Mouse (Mus musculus): ENCODE measurements around the gene Eif2d.

Eif2d gene

DNA sequence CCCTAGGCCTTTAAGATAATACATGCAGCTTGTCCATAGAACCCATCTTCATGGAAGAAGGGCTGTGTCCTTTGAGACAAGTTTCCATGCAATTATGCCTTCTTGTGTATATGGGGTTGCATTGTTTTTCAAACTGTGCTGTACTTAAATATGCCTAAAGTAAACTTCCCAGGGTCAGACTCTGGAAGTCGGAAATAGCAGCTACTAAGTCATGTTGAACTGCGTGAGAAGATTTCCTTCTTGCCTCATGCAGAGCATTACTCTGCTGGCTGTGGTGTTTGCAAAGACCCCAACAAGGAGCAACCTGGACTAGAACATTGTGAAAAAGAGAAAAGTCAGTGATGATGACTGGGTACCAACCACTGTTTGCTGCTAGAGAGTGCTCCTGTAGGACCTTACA, 70.4 kb downstream of the Eif2d start:
- H3K36me3 ChIP-seq (ENCODE audit: insufficient read depth, low read length) = no peaks in the 10 kb centered on the region
- no peak overlapping the region for H3K4me3 ChIP-seq (replicated peaks; ENCODE audit: low read length)
- H3K9me3 ChIP-seq (ENCODE audit: low read length) = no peaks in the 10 kb centered on the region
- H3K4me1 ChIP-seq (replicated peaks; ENCODE audit: low read depth, low read length) = peaks cover 4% of the 10 kb centered on the region
- peaks cover 29% of the 10 kb centered on the region for H3K27me3 ChIP-seq (ENCODE audit: insufficient read depth, low read length)
- TF ChIP-seq POU5F1 (IDR thresholded peaks at IDR 0.05; ENCODE audit: borderline replicate concordance, low read length) = no peak
- TF ChIP-seq CTCF (conservative IDR thresholded peaks at IDR 0.05; ENCODE audit: low read length) = no peak
- no peak for TF ChIP-seq NANOG (IDR thresholded peaks at IDR 0.05; ENCODE audit: borderline replicate concordance, low read length)

DNA sequence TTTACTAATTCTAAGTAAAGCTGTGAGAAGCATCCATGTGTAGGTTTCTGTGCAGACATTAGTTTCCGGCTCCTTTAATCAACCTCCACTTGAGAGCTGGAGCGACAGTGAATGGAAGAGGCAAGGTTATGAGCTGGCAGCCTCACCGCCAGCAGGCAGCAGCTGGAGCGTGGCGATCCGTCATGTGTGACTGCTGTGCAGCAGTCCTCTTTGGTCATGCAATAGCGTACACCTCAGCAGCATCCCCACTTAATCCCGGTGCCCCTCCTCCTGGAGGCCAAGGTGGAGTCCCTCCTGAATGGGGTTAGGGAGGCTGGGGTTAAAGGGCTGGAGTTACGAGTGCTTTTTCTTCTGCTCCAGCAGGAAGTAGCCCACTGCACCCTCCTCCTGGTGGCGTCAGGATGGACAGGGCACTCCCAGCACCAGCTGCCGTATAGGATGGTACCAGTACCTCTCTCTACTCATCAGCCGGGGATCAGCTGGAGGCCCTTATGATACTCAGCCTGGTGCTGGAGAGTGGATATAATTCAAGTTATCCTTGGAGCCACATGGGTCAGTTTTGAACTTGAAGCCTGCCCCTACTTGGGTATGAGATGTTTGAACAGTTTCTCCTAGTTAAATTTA, 72.0 kb downstream of the Eif2d start:
- H3K9me3 ChIP-seq (ENCODE audit: low read length) = no peaks in the 10 kb centered on the region
- H3K36me3 ChIP-seq (ENCODE audit: insufficient read depth, low read length) = no peaks in the 10 kb centered on the region
- H3K27me3 ChIP-seq (ENCODE audit: insufficient read depth, low read length) = peaks cover 26% of the 10 kb centered on the region
- peaks cover 5% of the 10 kb centered on the region for H3K4me1 ChIP-seq (replicated peaks; ENCODE audit: low read depth, low read length)
- no peak for TF ChIP-seq CTCF (conservative IDR thresholded peaks at IDR 0.05; ENCODE audit: low read length)
- no peak for TF ChIP-seq NANOG (IDR thresholded peaks at IDR 0.05; ENCODE audit: borderline replicate concordance, low read length)
- TF ChIP-seq POU5F1 (IDR thresholded peaks at IDR 0.05; ENCODE audit: borderline replicate concordance, low read length) = no peak
- H3K4me3 ChIP-seq (replicated peaks; ENCODE audit: low read length) = no peak overlapping the region

DNA sequence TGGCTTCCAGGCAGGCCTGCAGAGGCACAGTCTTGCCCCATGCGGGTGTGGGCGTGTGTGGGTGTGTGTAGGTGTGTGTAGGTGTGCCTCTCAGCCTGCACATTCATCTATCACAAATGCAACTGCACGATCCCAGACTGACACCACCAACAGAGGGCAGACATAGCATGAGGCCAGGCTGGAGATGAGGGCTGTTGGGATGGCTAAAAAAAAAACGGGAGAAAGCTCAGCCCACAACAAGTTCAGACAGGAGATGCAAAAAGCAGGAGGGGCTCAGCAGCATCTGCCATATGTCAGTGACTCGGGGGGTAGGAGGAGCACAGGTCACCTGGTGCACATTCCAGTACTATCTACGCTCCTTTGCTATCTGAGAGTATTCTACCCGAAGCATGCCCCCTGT, 75.2 kb downstream of the Eif2d start:
- TF ChIP-seq NANOG (IDR thresholded peaks at IDR 0.05; ENCODE audit: borderline replicate concordance, low read length) (no peak), POU5F1 (IDR thresholded peaks at IDR 0.05; ENCODE audit: borderline replicate concordance, low read length) (no peak), CTCF (conservative IDR thresholded peaks at IDR 0.05; ENCODE audit: low read length) (no peak)
- Histone ChIP-seq H3K4me3 (replicated peaks; ENCODE audit: low read length) (no peak overlapping the region), H3K9me3 (ENCODE audit: low read length) (no peaks in the 10 kb centered on the region), H3K27me3 (ENCODE audit: insufficient read depth, low read length) (peaks cover 23% of the 10 kb centered on the region), H3K36me3 (ENCODE audit: insufficient read depth, low read length) (no peaks in the 10 kb centered on the region), H3K4me1 (replicated peaks; ENCODE audit: low read depth, low read length) (peaks cover 15% of the 10 kb centered on the region)

DNA sequence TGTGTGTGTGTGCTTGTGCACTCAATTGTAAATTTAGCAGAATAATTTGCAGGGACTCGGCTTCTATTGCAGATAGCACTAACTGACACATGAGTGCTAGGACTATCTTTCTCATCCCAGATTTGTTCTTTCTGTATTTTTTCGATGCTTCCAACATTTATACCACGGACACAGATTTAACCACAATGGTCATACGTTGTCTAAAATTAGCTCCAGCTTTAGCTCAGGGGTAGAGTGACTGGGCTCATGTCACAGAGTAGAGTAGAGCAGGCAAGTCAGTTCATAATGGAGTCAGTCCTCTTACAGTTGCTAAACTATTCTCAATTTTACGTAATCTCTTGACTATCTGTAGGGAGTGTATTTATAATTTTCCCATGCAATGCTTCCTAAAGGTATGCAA, 75.7 kb downstream of the Eif2d start:
- TF ChIP-seq NANOG (IDR thresholded peaks at IDR 0.05; ENCODE audit: borderline replicate concordance, low read length) (no peak), CTCF (conservative IDR thresholded peaks at IDR 0.05; ENCODE audit: low read length) (no peak), POU5F1 (IDR thresholded peaks at IDR 0.05; ENCODE audit: borderline replicate concordance, low read length) (no peak)
- Histone ChIP-seq H3K4me3 (replicated peaks; ENCODE audit: low read length) (no peak overlapping the region), H3K4me1 (replicated peaks; ENCODE audit: low read depth, low read length) (peaks cover 17% of the 10 kb centered on the region), H3K27me3 (ENCODE audit: insufficient read depth, low read length) (peaks cover 27% of the 10 kb centered on the region), H3K9me3 (ENCODE audit: low read length) (no peaks in the 10 kb centered on the region), H3K36me3 (ENCODE audit: insufficient read depth, low read length) (no peaks in the 10 kb centered on the region)

DNA sequence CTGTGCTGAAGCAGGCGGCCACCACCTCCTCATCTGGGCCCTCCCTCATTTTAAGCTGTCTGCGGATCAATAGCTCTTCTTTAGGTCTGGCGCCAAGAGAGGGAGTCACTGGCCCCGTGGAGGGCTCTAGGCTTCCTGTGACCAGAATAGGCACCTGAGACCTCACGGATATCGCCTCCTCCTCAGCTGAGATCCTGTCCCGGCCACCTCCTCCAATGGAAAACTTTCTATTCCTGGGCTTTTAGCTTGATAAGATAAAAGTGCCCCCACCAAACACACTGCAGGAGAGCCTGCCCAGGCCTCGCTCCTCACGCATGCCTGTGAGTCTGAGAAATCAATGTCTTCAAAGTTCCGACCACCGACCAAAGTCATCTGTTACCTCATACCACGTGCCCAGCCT, 80.5 kb downstream of the Eif2d start:
- H3K27me3 ChIP-seq (ENCODE audit: insufficient read depth, low read length) = peaks cover 29% of the 10 kb centered on the region
- no peaks in the 10 kb centered on the region for H3K36me3 ChIP-seq (ENCODE audit: insufficient read depth, low read length)
- no peaks in the 10 kb centered on the region for H3K9me3 ChIP-seq (ENCODE audit: low read length)
- H3K4me1 ChIP-seq (replicated peaks; ENCODE audit: low read depth, low read length) = peaks cover 13% of the 10 kb centered on the region
- TF ChIP-seq CTCF (conservative IDR thresholded peaks at IDR 0.05; ENCODE audit: low read length) (no peak), NANOG (IDR thresholded peaks at IDR 0.05; ENCODE audit: borderline replicate concordance, low read length) (no peak), POU5F1 (IDR thresholded peaks at IDR 0.05; ENCODE audit: borderline replicate concordance, low read length) (no peak)
- no peak overlapping the region for H3K4me3 ChIP-seq (replicated peaks; ENCODE audit: low read length)

DNA sequence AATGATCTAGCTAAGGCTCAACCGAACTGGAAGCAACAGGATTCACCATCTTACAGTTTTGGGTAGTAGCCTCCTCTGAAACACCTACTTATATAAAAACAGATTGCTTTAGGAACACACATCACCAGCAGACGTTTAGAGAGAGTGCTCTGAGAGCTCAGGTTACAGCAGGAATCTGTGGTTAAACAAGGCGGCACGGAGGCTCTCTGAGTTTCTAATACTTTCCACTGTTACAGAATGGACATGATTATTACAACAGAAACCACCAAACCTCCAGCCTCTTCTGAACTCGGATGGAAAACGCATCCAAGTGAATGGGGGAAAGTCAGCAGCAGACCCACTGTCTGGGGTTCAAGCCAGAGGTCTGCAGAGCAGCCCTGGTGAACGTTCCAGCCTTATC, 83.1 kb downstream of the Eif2d start:
- Histone ChIP-seq H3K4me3 (replicated peaks; ENCODE audit: low read length) (no peak overlapping the region), H3K4me1 (replicated peaks; ENCODE audit: low read depth, low read length) (peaks cover 36% of the 10 kb centered on the region), H3K27me3 (ENCODE audit: insufficient read depth, low read length) (peaks cover 52% of the 10 kb centered on the region), H3K36me3 (ENCODE audit: insufficient read depth, low read length) (no peaks in the 10 kb centered on the region), H3K9me3 (ENCODE audit: low read length) (no peaks in the 10 kb centered on the region)
- TF ChIP-seq NANOG (IDR thresholded peaks at IDR 0.05; ENCODE audit: borderline replicate concordance, low read length) (no peak), CTCF (conservative IDR thresholded peaks at IDR 0.05; ENCODE audit: low read length) (no peak)

Data from E14TG2a.4 (cell line).